Mouse (Mus musculus) thymus, postnatal 10 days (tissue): Measurements from ENCODE around the gene Lmntd1.

Experiments used
- DNase-seq, 2 experiments: peaks; one replicate each; pipeline ENCODE4 v3.0.0; 2021; ENCODE audit warnings: low spot score in 2 of 2

Gene Lmntd1

GRCm38 (mm10) chr6:145485986-145486605 lies 128.0 kb downstream of the Lmntd1 start:
- DNase-seq = no peak

GRCm38 (mm10) chr6:145483318-145483674 lies 130.8 kb downstream of the Lmntd1 start:
- DNase-seq = no peak

GRCm38 (mm10) chr6:145482656-145483317 lies 131.3 kb downstream of the Lmntd1 start:
- DNase-seq = no peak

GRCm38 (mm10) chr6:145481938-145482337 lies 132.2 kb downstream of the Lmntd1 start:
- DNase-seq = no peak

DNA sequence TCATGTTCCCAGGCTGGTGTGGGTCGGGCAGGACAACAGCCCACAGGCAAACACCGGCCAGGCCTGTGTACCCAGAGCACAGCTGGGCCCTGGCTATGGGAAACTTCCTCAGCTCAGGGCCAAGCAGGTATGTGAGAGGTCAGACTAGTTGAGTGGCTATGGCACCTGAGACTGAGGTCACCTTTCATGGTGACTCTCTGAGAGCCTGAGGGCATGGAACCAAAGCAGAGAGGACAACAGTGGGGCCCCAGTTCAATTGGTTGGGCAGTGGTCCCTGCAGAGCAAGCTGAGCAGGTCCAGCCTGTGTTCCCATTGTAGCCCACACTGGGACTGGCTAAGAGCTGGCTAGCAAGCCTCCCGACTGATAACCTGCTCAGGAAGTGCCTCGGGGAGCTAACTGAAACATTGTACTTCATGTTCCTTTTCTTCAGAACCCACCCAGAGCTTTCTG lies 135.3 kb downstream of the Lmntd1 start:
- no peak for DNase-seq

DNA sequence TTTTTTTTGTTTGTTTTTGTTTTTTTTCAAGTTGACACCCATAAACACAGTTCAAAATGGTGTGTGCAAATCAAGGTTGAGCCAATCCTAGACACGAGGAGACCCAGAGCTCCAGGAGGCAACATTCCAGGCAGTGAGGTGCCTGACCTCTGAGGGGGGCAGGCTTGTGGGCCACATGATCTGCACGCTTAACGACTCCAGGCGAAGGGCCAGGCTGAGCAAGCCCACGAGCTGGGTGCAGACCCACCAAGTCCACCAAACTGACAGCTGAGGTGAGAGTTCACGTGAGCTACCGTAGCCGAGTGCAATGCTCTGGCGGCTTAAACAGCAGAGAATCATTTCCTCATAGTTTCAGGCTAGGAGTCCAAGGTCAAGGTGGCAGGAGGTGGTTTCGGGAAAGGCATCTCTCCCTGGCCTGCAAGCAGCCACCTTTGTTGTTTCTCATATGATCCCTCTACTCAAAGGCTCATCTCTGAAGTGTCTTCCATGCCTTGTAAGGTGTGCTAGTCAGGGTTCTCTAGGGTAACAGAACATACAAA lies 136.7 kb downstream of the Lmntd1 start:
- DNase-seq = no peak

- DNase-seq = no peak
These were observed 142.4 kb downstream of the Lmntd1 start for GRCm38 (mm10) chr6:145471638-145472247.

DNA sequence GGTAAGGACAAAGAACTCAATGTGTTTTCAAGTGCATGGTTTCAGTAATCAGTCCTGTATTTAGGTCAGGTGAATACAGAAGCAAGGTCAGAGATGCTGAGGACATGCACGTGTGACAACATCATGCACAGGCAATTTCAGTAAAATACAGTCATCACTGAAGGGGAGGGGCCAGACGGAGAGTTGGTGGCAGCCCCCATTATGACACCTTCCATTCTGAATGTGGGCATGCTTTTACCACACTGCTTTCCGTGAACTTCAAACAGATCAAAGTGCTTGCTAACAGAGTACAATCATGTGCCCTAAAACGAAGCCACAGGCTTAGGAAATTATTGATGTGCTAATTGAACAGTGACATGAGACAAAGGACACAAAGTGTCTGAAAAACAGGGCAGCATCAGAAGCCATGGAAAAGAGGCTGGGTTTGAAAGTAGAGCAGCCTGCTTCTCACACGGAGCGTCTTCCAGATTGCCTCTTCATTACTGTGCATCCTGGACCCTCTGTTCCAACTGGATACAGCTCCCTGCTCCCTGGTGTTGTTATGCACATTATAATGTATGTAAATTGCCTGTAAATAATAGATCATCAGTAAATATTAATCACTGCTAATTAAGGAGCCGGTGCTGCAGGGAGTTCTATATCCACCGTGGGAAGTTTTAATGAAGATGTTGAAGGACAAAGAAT lies 144.7 kb downstream of the Lmntd1 start:
- no peak for DNase-seq

- DNase-seq = no peak
These were observed 150.1 kb downstream of the Lmntd1 start for GRCm38 (mm10) chr6:145464027-145464426.

- no peak for DNase-seq
These were observed 151.4 kb downstream of the Lmntd1 start for GRCm38 (mm10) chr6:145462677-145463245.

GRCm38 (mm10) chr6:145457066-145457465 lies 157.1 kb downstream of the Lmntd1 start:
- no peak for DNase-seq

GRCm38 (mm10) chr6:145450628-145451403 lies 163.3 kb downstream of the Lmntd1 start:
- no peak for DNase-seq

DNA sequence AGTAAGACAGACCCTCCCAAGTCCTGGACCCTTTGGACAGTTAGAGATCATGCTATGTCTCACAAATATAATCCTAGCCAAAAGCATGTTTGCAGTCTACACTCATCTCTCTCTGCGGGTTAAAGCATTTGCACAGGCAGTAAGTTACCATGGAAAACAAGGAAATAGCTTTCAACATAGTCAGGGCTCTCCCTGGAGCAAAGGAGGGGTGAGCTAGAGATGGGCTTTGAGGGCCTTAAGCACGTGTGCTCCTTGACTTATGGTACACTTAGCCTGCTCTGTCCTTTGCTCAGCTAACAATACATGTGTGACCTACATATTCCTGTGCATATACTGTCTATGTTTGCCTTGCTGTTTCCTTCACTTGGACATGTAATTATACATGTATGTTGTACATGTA lies 165.8 kb downstream of the Lmntd1 start:
- no peak for DNase-seq

- DNase-seq = no peak
These were observed 168.2 kb downstream of the Lmntd1 start for GRCm38 (mm10) chr6:145445811-145446500.

DNA sequence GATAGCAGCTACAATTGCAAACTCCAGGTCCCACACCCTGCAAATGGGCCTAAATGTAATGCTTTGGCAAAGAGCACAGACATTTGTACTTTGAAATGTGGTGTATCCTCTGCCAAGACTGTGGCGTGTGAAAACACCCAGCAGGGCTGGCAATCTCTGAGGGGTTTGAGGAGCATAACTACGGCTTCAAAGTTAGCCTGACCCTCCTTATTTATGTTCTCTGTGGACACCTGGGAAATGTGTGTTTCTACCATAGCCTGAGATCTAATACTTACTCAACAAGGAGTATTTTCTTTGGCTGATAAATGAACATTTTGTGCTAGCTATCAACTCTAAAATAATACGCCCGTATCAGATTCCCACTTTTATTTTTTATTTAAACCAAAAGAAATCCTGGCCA lies 168.7 kb downstream of the Lmntd1 start:
- DNase-seq = no peak

GRCm38 (mm10) chr6:145442786-145443185 lies 171.3 kb downstream of the Lmntd1 start:
- no peak for DNase-seq

GRCm38 (mm10) chr6:145441416-145442110 lies 172.6 kb downstream of the Lmntd1 start:
- DNase-seq = no peak

- DNase-seq = no peak
These were observed 175.3 kb downstream of the Lmntd1 start for GRCm38 (mm10) chr6:145438851-145439250.

- no peak for DNase-seq
These were observed 178.4 kb downstream of the Lmntd1 start for GRCm38 (mm10) chr6:145435764-145436163.

DNA sequence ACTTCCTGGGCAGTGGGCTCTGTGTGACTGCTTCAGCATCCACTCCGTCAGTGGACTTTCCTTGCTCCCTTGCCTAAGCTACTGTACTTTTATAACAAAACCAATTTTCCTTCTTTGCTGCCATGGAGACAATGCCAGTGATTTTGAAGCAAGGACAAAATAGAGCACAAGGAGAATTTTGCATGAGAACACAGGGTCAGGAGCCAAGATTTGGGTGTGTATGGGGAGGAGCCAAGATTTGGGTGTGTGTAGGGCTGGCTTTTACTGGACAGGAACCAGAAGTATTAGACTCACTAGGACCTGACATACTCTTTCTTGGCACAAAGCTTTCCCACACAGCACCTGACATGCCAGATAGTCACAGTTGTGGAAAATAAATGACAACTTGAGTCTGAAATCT lies 179.0 kb downstream of the Lmntd1 start:
- DNase-seq = no peak
